Mouse (Mus musculus): Measurements from ENCODE around the gene Plek2. TPM values are rescaled to one million over a fixed set of nuclear protein-coding genes. Genes with fewer than 3 reads are reported as not detected.
A peak's percentile ranks its signal among the peaks of the same experiment; 100 is the strongest.

Gene Plek2
- polyA plus RNA-seq, 1 experiment from 2014 or later, result 1.8 TPM

GRCm38 (mm10) chr12:78916278-78916677, 9.5 kb upstream of the Plek2 start:
- H3K36me3 ChIP-seq (replicated peaks; ENCODE audit: control insufficient read depth, insufficient read depth), result no peaks in the 10 kb centered on the region
- H3K9ac ChIP-seq, result no peak overlapping the region
- ATAC-seq (ENCODE audit: low FRiP score), result no peak
- no peak for DNase-seq (ENCODE audit: low spot score)
- no peak overlapping the region for H3K27ac ChIP-seq
- H3K4me2 ChIP-seq (replicated peaks), result no peak overlapping the region
- peaks cover 21% of the 10 kb centered on the region for H3K27me3 ChIP-seq (ENCODE audit: control insufficient read depth, insufficient read depth, low read length)
- H3K9me3 ChIP-seq (ENCODE audit: control insufficient read depth, low read length), result no peaks in the 10 kb centered on the region
- peaks cover 10% of the 10 kb centered on the region for H3K4me1 ChIP-seq (replicated peaks; ENCODE audit: control insufficient read depth, insufficient read depth, low read length)
- WGBS, result 73% methylated on average over 3 of the region's 3 CpGs
- no peak overlapping the region for H3K4me3 ChIP-seq (replicated peaks; ENCODE audit: low read length)

GRCm38 (mm10) chr12:78915561-78915960, 8.8 kb upstream of the Plek2 start:
- Histone ChIP-seq H3K9me3 (ENCODE audit: control insufficient read depth, low read length) (no peaks in the 10 kb centered on the region), H3K4me1 (replicated peaks; ENCODE audit: control insufficient read depth, insufficient read depth, low read length) (peaks cover 14% of the 10 kb centered on the region), H3K27ac (no peak overlapping the region), H3K36me3 (replicated peaks; ENCODE audit: control insufficient read depth, insufficient read depth) (no peaks in the 10 kb centered on the region), H3K4me3 (replicated peaks; ENCODE audit: low read length) (no peak overlapping the region), H3K9ac (no peak overlapping the region), H3K4me2 (replicated peaks) (no peak overlapping the region), H3K27me3 (ENCODE audit: control insufficient read depth, insufficient read depth, low read length) (peaks cover 28% of the 10 kb centered on the region)
- ATAC-seq (ENCODE audit: low FRiP score), result no peak
- WGBS, result 81% methylated on average over 3 of the region's 3 CpGs
- no peak for DNase-seq (ENCODE audit: low spot score)

- 86% methylated on average over 4 of the region's 4 CpGs for WGBS
Observed at GRCm38 (mm10) chr12:78914458-78914857, 7.7 kb upstream of the Plek2 start.

GRCm38 (mm10) chr12:78911707-78912417, 5.1 kb upstream of the Plek2 start:
- Histone ChIP-seq H3K27ac (no peak overlapping the region), H3K9me3 (ENCODE audit: control insufficient read depth, low read length) (peaks cover 2% of the 10 kb centered on the region; the same call in 1 of the 2 replicates), H3K9ac (peak overlapping the region; percentile 10; the same call in 1 of the 2 replicates), H3K4me3 (replicated peaks; ENCODE audit: low read length) (peak overlapping the region; percentile 17), H3K27me3 (ENCODE audit: control insufficient read depth, insufficient read depth, low read length) (peaks cover 62% of the 10 kb centered on the region), H3K4me1 (replicated peaks; ENCODE audit: control insufficient read depth, insufficient read depth, low read length) (peaks cover 8% of the 10 kb centered on the region), H3K4me2 (replicated peaks) (peak overlapping the region; percentile 48), H3K36me3 (replicated peaks; ENCODE audit: control insufficient read depth, insufficient read depth) (no peaks in the 10 kb centered on the region)
- DNase-seq (ENCODE audit: low spot score) (no peak), ATAC-seq (ENCODE audit: low FRiP score) (no peak)
- WGBS, result 1% methylated on average over 37 of the region's 37 CpGs

More at GRCm38 (mm10) chr12:78914458-78914857, 7.7 kb upstream of the Plek2 start:
- Histone ChIP-seq H3K36me3 (replicated peaks; ENCODE audit: control insufficient read depth, insufficient read depth) (no peaks in the 10 kb centered on the region), H3K9ac (no peak overlapping the region), H3K4me1 (replicated peaks; ENCODE audit: control insufficient read depth, insufficient read depth, low read length) (peaks cover 14% of the 10 kb centered on the region), H3K27me3 (ENCODE audit: control insufficient read depth, insufficient read depth, low read length) (peaks cover 39% of the 10 kb centered on the region), H3K4me2 (replicated peaks) (no peak overlapping the region), H3K4me3 (replicated peaks; ENCODE audit: low read length) (no peak overlapping the region), H3K27ac (no peak overlapping the region), H3K9me3 (ENCODE audit: control insufficient read depth, low read length) (no peaks in the 10 kb centered on the region)
- no peak for ATAC-seq (ENCODE audit: low FRiP score)
- no peak for DNase-seq (ENCODE audit: low spot score)

- H3K27me3 ChIP-seq (ENCODE audit: control insufficient read depth, insufficient read depth, low read length), result peaks cover 68% of the 10 kb centered on the region
- peaks cover 8% of the 10 kb centered on the region for H3K4me1 ChIP-seq (replicated peaks; ENCODE audit: control insufficient read depth, insufficient read depth, low read length)
- H3K9ac ChIP-seq, result no peak overlapping the region
- 10% methylated on average over 16 of the region's 16 CpGs for WGBS
- H3K36me3 ChIP-seq (replicated peaks; ENCODE audit: control insufficient read depth, insufficient read depth), result no peaks in the 10 kb centered on the region
- H3K4me2 ChIP-seq (replicated peaks), result peak overlapping the region; percentile 48
- peaks cover 2% of the 10 kb centered on the region; the same call in 1 of the 2 replicates for H3K9me3 ChIP-seq (ENCODE audit: control insufficient read depth, low read length)
- peak overlapping the region; percentile 17; the same call in 1 of the 2 replicates for H3K4me3 ChIP-seq (replicated peaks; ENCODE audit: low read length)
- ATAC-seq (ENCODE audit: low FRiP score) (no peak), DNase-seq (ENCODE audit: low spot score) (no peak)
- no peak overlapping the region for H3K27ac ChIP-seq
Observed at GRCm38 (mm10) chr12:78910684-78911461, 4.1 kb upstream of the Plek2 start.

- Histone ChIP-seq H3K4me2 (replicated peaks) (no peak overlapping the region), H3K9me3 (ENCODE audit: control insufficient read depth, low read length) (peaks cover 2% of the 10 kb centered on the region; the same call in 1 of the 2 replicates), H3K27me3 (ENCODE audit: control insufficient read depth, insufficient read depth, low read length) (peaks cover 64% of the 10 kb centered on the region), H3K4me1 (replicated peaks; ENCODE audit: control insufficient read depth, insufficient read depth, low read length) (peaks cover 8% of the 10 kb centered on the region), H3K4me3 (replicated peaks; ENCODE audit: low read length) (no peak overlapping the region), H3K9ac (no peak overlapping the region), H3K36me3 (replicated peaks; ENCODE audit: control insufficient read depth, insufficient read depth) (no peaks in the 10 kb centered on the region), H3K27ac (no peak overlapping the region)
- ATAC-seq (ENCODE audit: low FRiP score) (no peak), DNase-seq (ENCODE audit: low spot score) (no peak)
- 79% methylated on average over 6 of the region's 6 CpGs for WGBS
Observed at GRCm38 (mm10) chr12:78908081-78908605, 1.4 kb upstream of the Plek2 start.

- ATAC-seq (ENCODE audit: low FRiP score) (no peak), DNase-seq (ENCODE audit: low spot score) (no peak)
- Histone ChIP-seq H3K4me2 (replicated peaks) (no peak overlapping the region), H3K36me3 (replicated peaks; ENCODE audit: control insufficient read depth, insufficient read depth) (no peaks in the 10 kb centered on the region), H3K9me3 (ENCODE audit: control insufficient read depth, low read length) (peaks cover 2% of the 10 kb centered on the region; the same call in 1 of the 2 replicates), H3K4me3 (replicated peaks; ENCODE audit: low read length) (no peak overlapping the region), H3K4me1 (replicated peaks; ENCODE audit: control insufficient read depth, insufficient read depth, low read length) (no peaks in the 10 kb centered on the region), H3K27me3 (ENCODE audit: control insufficient read depth, insufficient read depth, low read length) (peaks cover 30% of the 10 kb centered on the region), H3K27ac (no peak overlapping the region), H3K9ac (no peak overlapping the region)
- WGBS, result 80% methylated on average over 7 of the region's 7 CpGs
Observed at GRCm38 (mm10) chr12:78904499-78904898, 2.3 kb downstream of the Plek2 start.

GRCm38 (mm10) chr12:78903313-78903712, 3.5 kb downstream of the Plek2 start:
- Histone ChIP-seq H3K4me1 (replicated peaks; ENCODE audit: control insufficient read depth, insufficient read depth, low read length) (no peaks in the 10 kb centered on the region), H3K27me3 (ENCODE audit: control insufficient read depth, insufficient read depth, low read length) (peaks cover 18% of the 10 kb centered on the region), H3K9me3 (ENCODE audit: control insufficient read depth, low read length) (no peaks in the 10 kb centered on the region), H3K4me2 (replicated peaks) (no peak overlapping the region), H3K4me3 (replicated peaks; ENCODE audit: low read length) (no peak overlapping the region), H3K36me3 (replicated peaks; ENCODE audit: control insufficient read depth, insufficient read depth) (no peaks in the 10 kb centered on the region), H3K9ac (no peak overlapping the region), H3K27ac (no peak overlapping the region)
- DNase-seq (ENCODE audit: low spot score) (no peak), ATAC-seq (ENCODE audit: low FRiP score) (no peak)
- WGBS, result 83% methylated on average over 4 of the region's 4 CpGs

- DNase-seq (ENCODE audit: low spot score) (no peak), ATAC-seq (ENCODE audit: low FRiP score) (no peak)
- no peaks in the 10 kb centered on the region for H3K36me3 ChIP-seq (replicated peaks; ENCODE audit: control insufficient read depth, insufficient read depth)
- no peak overlapping the region for H3K4me3 ChIP-seq (replicated peaks; ENCODE audit: low read length)
- WGBS, result 88% methylated on average over 5 of the region's 5 CpGs
- H3K27ac ChIP-seq, result no peak overlapping the region
- H3K9me3 ChIP-seq (ENCODE audit: control insufficient read depth, low read length), result no peaks in the 10 kb centered on the region
- H3K27me3 ChIP-seq (ENCODE audit: control insufficient read depth, insufficient read depth, low read length), result 0 out of 2 replicates have a peak, but pooled peaks cover 7% of the 10 kb centered on the region
- no peak overlapping the region for H3K4me2 ChIP-seq (replicated peaks)
- H3K4me1 ChIP-seq (replicated peaks; ENCODE audit: control insufficient read depth, insufficient read depth, low read length), result no peaks in the 10 kb centered on the region
- no peak overlapping the region for H3K9ac ChIP-seq
Observed at GRCm38 (mm10) chr12:78901467-78901866, 5.3 kb downstream of the Plek2 start.

All from hindbrain, embryonic 14.5 days (tissue).